Comparison of ENCODE assay signal across 8 mouse cellular contexts in genomic region chr10:95297690-95298104, GRCm38 (mm10). TPM values are rescaled to one million over a fixed set of nuclear protein-coding genes. Genes with fewer than 3 reads are reported as not detected.
DNase-seq lines count a peak whose midpoint lies in the region; ATAC-seq and TF ChIP-seq lines count a peak whose summit lies in the region.

No protein-coding gene starts in this region.

- H3K4me1 ChIP-seq in intestine, postnatal 0 days (replicated peaks; ENCODE audit: control insufficient read depth, insufficient read depth, low read length) = no peaks in the 10 kb centered on the region

- no peaks in the 10 kb centered on the region for H3K9me3 ChIP-seq in intestine, postnatal 0 days (ENCODE audit: control insufficient read depth)

- no peak overlapping the region for H3K9ac ChIP-seq in intestine, postnatal 0 days (ENCODE audit: low read depth, low read length)

- WGBS in intestine, postnatal 0 days = 83% methylated on average over 9 of the region's 9 CpGs

- no peak for TF ChIP-seq CTCF in intestine, postnatal 0 days (IDR thresholded peaks at IDR 0.05; ENCODE audit: low read depth)

- ATAC-seq in intestine, postnatal 0 days = no peak

- intact Hi-C loops in heart, postnatal 36 days (cut with DNase I) = no loop called here

- peak; percentile 28 for DNase-seq in adrenal gland, postnatal 14 days
- no peak for DNase-seq in adrenal gland, adult 8-10 months
- DNase-seq in ovary, postnatal 36 days (ENCODE audit: low spot score) = peak; percentile 38
- DNase-seq in ovary, postnatal 14 days (ENCODE audit: low spot score) = no peak
- peak; percentile 44 to 55 for DNase-seq in heart, postnatal 36 days
- DNase-seq in splenic B cell, adult 2 months (ENCODE audit: low read depth, low spot score) = peak; percentile 56
- no peak for DNase-seq in kidney, adult 18-20 months

- H3K27ac ChIP-seq in intestine, postnatal 0 days (ENCODE audit: low read depth, low read length) = no peak overlapping the region

- H3K27me3 ChIP-seq in splenic B cell, adult 2 months (ENCODE audit: control insufficient read depth, insufficient read depth, low read length, poor library complexity, severe bottlenecking) = no peaks in the 10 kb centered on the region
- H3K27me3 ChIP-seq in intestine, postnatal 0 days (replicated peaks; ENCODE audit: control insufficient read depth, insufficient read depth, low read length) = no peaks in the 10 kb centered on the region

- H3K4me2 ChIP-seq in intestine, postnatal 0 days (replicated peaks; ENCODE audit: low read depth) = no peak overlapping the region

- no peaks in the 10 kb centered on the region for H3K36me3 ChIP-seq in splenic B cell, adult 2 months (ENCODE audit: control insufficient read depth, insufficient read depth, low read length, poor library complexity, severe bottlenecking)
- H3K36me3 ChIP-seq in intestine, postnatal 0 days (ENCODE audit: control insufficient read depth, insufficient read depth) = no peaks in the 10 kb centered on the region

- H3K4me3 ChIP-seq in intestine, postnatal 0 days (ENCODE audit: low read depth, low read length) = no peak overlapping the region

RNA-seq across cellular contexts. Expression of gene Cradd, which starts 26.2 kb away (rescaled TPM):
- 11.7 and 13.5 TPM in 2 replicates for total RNA-seq in adrenal gland, postnatal 14 days (2021)
- total RNA-seq in adrenal gland, adult 8-10 months (2022) = 10 to 100 TPM in 3 of 4 experiments, 1 to 10 TPM in 1; 9.5 to 16.5 (median 13.2) TPM
- total RNA-seq in heart, postnatal 36 days (2021) = 10 to 100 TPM in 1 of 2 experiments, 1 to 10 TPM in 1; 8.8 to 12.5 TPM
- 11.9 and 12.5 TPM in 2 replicates for polyA plus RNA-seq in intestine, postnatal 0 days (2015; fragmentation: Nextera tagmentation; extraction: Ambion mirVana)

Comparison
In these comparisons a context has a peak if more than half of its experiments do, and no peak if none do; other contexts are left out.
1. DNase-seq: peak in adrenal gland, postnatal 14 days (single experiment), ovary, postnatal 36 days (single experiment), heart, postnatal 36 days (2 of 2) and splenic B cell, adult 2 months (single experiment); none in adrenal gland, adult 8-10 months (single experiment), ovary, postnatal 14 days (single experiment) and kidney, adult 18-20 months (single experiment).